Mouse (Mus musculus) Patski (cell line): ENCODE measurements around the gene Spocd1. TPM values are rescaled to one million over a fixed set of nuclear protein-coding genes. Genes with fewer than 3 reads are reported as not detected.

ENCODE experiments used
- ATAC-seq: fragments of 100-300 bp; one replicate; pipeline ENCODE4 v1.8.0; 2021
- CTCF ChIA-PET: fragments of 350-600 bp; sonication (Branson Sonifier 250); formaldehyde crosslinking; loops from one replicate; lab custom pipeline; 2022; ENCODE audit warnings: inconsistent platforms; lab: Charles Lee
- POLR2A ChIA-PET: fragments of 350-600 bp; sonication (Branson Sonifier 250); formaldehyde crosslinking; loops from one replicate; lab custom pipeline; 2022; ENCODE audit warnings: antibody characterized with exemption, inconsistent platforms; lab: Charles Lee
- DNase-seq: peaks from one replicate; pipeline ENCODE4 v3.0.0-alpha.2; 2011; ENCODE audit warnings: low read depth, low spot score
- H3K27me3 ChIP-seq: fragments of 371-371 bp; one replicate; pipeline ENCODE4 v1.5.1; 2021
- CTCF ChIP-seq: fragments of 100-300 bp; IDR thresholded peaks from one replicate; pipeline ENCODE4 v1.5.1; 2021
- in situ Hi-C: fragments of 300-500 bp; cut with MboI; formaldehyde crosslinking; loops from 3 replicates; pipeline ENCODE4 v1.11.1; 2018; ENCODE audit warnings: low pct_unique_long_range_greater_than_20kb, mixed read lengths
- polyA plus RNA-seq: library from polyadenylated mRNA; unstranded; gene quantifications from one replicate; pipeline ENCODE4 v1.2.3, GENCODE M21; 2021

Gene Spocd1
- polyA plus RNA-seq, 1 experiment from 2014 or later: 0.03 TPM

GRCm38 (mm10) chr4:129905032-129905431 lies 24.0 kb upstream of the Spocd1 start:
- TF ChIP-seq CTCF: no peak
- no peak for ATAC-seq
- ChIA-PET POLR2A (interaction anchor here (0.9 kb wide), 1 partner anchor 13 kb away, joined by 3 read pairs; no protein-coding TSS in a partner anchor), CTCF (no interaction called here)
- H3K27me3 ChIP-seq: no peaks in the 10 kb centered on the region
- no peak for DNase-seq
- in situ Hi-C loops: no loop called here

GRCm38 (mm10) chr4:129906016-129906415 lies 23.0 kb upstream of the Spocd1 start:
- in situ Hi-C loops: no loop called here
- H3K27me3 ChIP-seq: no peaks in the 10 kb centered on the region
- ChIA-PET CTCF (no interaction called here), POLR2A (no interaction called here)
- DNase-seq: no peak
- no peak for ATAC-seq
- no peak for TF ChIP-seq CTCF

- in situ Hi-C loops: no loop called here
- POLR2A ChIA-PET: no interaction called here
- no peak for ATAC-seq
- CTCF ChIA-PET: no interaction called here
- no peaks in the 10 kb centered on the region for H3K27me3 ChIP-seq
- no peak for TF ChIP-seq CTCF
- no peak for DNase-seq
Measured at GRCm38 (mm10) chr4:129908836-129909235, 20.2 kb upstream of the Spocd1 start.

- no peaks in the 10 kb centered on the region for H3K27me3 ChIP-seq
- ChIA-PET CTCF (no interaction called here), POLR2A (no interaction called here)
- DNase-seq: no peak
- no peak for TF ChIP-seq CTCF
- ATAC-seq: no peak
- in situ Hi-C loops: no loop called here
Measured at GRCm38 (mm10) chr4:129909261-129909731, 19.8 kb upstream of the Spocd1 start.

GRCm38 (mm10) chr4:129912998-129913397 lies 16.1 kb upstream of the Spocd1 start:
- TF ChIP-seq CTCF: no peak
- DNase-seq (no peak), ATAC-seq (no peak)
- in situ Hi-C loops: no loop called here
- H3K27me3 ChIP-seq: no peaks in the 10 kb centered on the region
- POLR2A ChIA-PET: no interaction called here
- CTCF ChIA-PET: no interaction called here

- no peak for DNase-seq
- ChIA-PET CTCF (no interaction called here), POLR2A (no interaction called here)
- no peaks in the 10 kb centered on the region for H3K27me3 ChIP-seq
- in situ Hi-C loops: no loop called here
- no peak for ATAC-seq
- no peak for TF ChIP-seq CTCF
Measured at GRCm38 (mm10) chr4:129913761-129914644, 15.0 kb upstream of the Spocd1 start.

- DNase-seq (no peak), ATAC-seq (no peak)
- in situ Hi-C loops: no loop called here
- TF ChIP-seq CTCF: no peak
- H3K27me3 ChIP-seq: no peaks in the 10 kb centered on the region
- ChIA-PET POLR2A (no interaction called here), CTCF (no interaction called here)
Measured at GRCm38 (mm10) chr4:129914686-129915085, 14.4 kb upstream of the Spocd1 start.

GRCm38 (mm10) chr4:129915349-129915988 lies 13.6 kb upstream of the Spocd1 start:
- in situ Hi-C loops: no loop called here
- no peaks in the 10 kb centered on the region for H3K27me3 ChIP-seq
- DNase-seq: no peak
- ATAC-seq: no peak
- no peak for TF ChIP-seq CTCF
- POLR2A ChIA-PET: no interaction called here
- CTCF ChIA-PET: no interaction called here

- ChIA-PET POLR2A (no interaction called here), CTCF (no interaction called here)
- no peak for TF ChIP-seq CTCF
- DNase-seq: no peak
- H3K27me3 ChIP-seq: no peaks in the 10 kb centered on the region
- no peak for ATAC-seq
- in situ Hi-C loops: no loop called here
Measured at GRCm38 (mm10) chr4:129916159-129916558, 12.9 kb upstream of the Spocd1 start.

- CTCF ChIA-PET: interaction anchor here (0.6 kb wide), 1 partner anchor 12 kb away, joined by 3 read pairs; no protein-coding TSS in a partner anchor
- in situ Hi-C loops: no loop called here
- ATAC-seq (no peak), DNase-seq (no peak)
- H3K27me3 ChIP-seq: no peaks in the 10 kb centered on the region
- TF ChIP-seq CTCF: no peak
- POLR2A ChIA-PET: no interaction called here
Measured at GRCm38 (mm10) chr4:129917016-129917603, 11.9 kb upstream of the Spocd1 start.

- H3K27me3 ChIP-seq: no peaks in the 10 kb centered on the region
- ATAC-seq (no peak), DNase-seq (no peak)
- in situ Hi-C loops: no loop called here
- POLR2A ChIA-PET: interaction anchor here (0.9 kb wide), 1 partner anchor 14 kb away, joined by 3 read pairs; no protein-coding TSS in a partner anchor
- no peak for TF ChIP-seq CTCF
- CTCF ChIA-PET: no interaction called here
Measured at GRCm38 (mm10) chr4:129918464-129918863, 10.6 kb upstream of the Spocd1 start.
